Mouse (Mus musculus): ENCODE measurements around the gene Fars2. TPM values are rescaled to one million over a fixed set of nuclear protein-coding genes. Genes with fewer than 3 reads are reported as not detected.

Gene Fars2
- total and polyA plus RNA-seq, 2 experiments from 2014 or later, result 21.5 to 34.6 TPM

DNA sequence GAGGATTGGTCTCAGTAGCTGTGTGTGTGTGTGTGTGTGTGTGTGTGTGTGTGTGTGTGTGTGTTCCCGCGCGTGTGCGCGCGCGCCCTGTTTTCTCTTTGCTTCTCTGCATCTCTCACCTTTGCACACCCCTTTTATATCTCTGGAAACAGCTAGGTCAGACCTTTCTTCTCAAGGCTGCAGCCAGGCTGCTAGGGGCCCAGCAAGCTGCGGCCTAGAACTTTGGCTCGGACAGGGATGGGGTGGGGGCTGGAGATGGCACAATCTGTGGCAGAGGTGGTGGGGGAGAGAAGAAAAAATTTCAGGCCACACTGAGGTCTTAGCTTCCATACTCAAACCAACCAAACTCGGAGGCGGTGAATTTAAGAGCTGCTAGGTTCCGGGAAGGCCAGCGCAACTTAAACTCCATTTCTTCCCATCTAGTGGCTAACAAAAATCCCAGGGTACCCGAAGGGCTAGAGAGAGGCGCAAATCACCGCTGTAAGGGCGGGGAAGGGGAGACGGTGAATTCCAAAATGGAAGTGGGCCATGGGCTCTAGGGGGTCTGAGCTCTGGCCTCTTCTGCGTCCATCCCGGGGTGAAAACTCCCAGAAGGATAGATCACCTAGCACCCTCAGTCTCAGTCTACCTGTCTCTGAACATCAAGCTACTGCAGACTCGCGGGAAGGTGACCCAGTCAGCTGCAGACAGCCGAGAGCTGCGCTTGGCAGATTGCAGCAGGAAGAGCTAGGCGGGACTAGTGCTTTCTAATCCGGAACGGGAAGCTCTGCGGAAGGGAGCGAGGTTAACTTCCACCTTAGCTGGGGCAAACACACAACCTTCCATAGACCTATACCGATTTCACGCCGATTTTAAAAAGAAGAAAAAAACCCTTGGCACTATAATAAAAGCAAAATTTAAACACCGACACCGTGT lies 614.1 kb downstream of the Fars2 start:
- H3K27me3 ChIP-seq (ENCODE audit: insufficient read depth, low read length), result peaks cover 26% of the 10 kb centered on the region
- no peaks in the 10 kb centered on the region for H3K9me3 ChIP-seq (ENCODE audit: low read length)
- ATAC-seq, result no peak
- TF ChIP-seq CTCF (IDR thresholded peaks at IDR 0.05; ENCODE audit: low read depth), result no peak
- no peaks in the 10 kb centered on the region for H3K4me1 ChIP-seq (ENCODE audit: insufficient read depth, low read length)
- DNase-seq (ENCODE audit: low spot score), result peak; percentile 65
- peak overlapping the region; percentile 63 for H3K9ac ChIP-seq (replicated peaks; ENCODE audit: low read length)
- peak overlapping the region; percentile 59 for H3K4me2 ChIP-seq (ENCODE audit: low read depth, low read length)
- peak overlapping the region; percentile 47 for H3K4me3 ChIP-seq (ENCODE audit: low read length)
- 3% methylated on average over 34 of the region's 34 CpGs for WGBS
- no peaks in the 10 kb centered on the region for H3K36me3 ChIP-seq (ENCODE audit: insufficient read depth, low read length)
- H3K27ac ChIP-seq, result peak overlapping the region; percentile 92

DNA sequence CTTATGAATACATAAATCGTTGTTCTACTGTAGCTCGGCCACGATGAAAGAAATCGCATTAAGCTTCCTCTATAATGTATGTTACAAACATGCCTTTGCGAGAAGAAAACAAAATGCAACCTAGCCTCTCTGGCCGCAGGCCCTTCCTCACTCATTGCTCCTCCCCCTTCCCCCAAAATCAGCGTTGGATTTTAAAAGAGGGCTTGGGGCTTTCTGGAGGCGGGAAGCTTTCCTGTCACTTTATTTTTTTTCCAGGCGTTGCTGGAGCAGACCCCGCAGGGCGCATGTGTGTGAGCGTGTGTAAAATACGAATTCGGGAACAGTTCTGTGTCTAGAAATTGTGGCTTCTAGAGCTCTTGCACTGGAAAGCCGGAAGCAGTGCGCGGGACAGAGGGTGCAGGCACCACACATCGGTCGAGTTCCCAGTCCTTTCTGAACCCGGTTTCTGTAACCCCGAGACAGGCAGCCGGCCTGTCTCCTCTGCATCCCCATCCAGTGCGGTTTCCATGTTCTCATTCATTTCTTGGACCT lies 614.8 kb downstream of the Fars2 start:
- ATAC-seq, result no peak

DNA sequence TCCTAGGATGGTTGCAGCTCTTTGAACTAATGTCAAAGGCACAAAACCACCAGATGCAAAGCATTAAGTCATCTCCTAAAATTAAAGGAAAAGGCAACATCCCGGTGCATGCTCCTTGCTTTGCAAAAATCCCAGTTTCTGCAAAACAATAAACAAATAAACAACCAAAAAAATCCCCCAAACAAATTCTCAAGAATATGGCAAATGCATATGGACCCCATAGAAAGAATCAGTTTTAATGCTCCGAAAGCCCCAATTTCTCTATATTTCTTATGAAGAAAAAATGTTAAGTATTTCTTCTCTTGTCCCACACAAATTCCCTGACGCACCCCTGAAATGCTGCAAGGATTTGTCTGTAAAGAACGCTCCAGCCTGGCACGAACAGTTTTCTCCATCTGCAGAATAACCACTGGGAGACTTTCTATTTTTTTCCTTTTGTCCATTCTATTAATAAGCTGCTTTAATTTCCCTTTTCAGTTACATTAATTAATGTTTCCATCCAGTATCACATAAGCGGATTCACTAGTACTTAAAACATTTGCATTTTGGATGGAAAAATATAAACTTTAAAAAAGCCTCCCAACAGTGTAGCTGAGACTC lies 615.8 kb downstream of the Fars2 start:
- no peak for TF ChIP-seq CTCF (IDR thresholded peaks at IDR 0.05; ENCODE audit: low read depth)
- Histone ChIP-seq H3K4me3 (ENCODE audit: low read length) (peak overlapping the region; percentile 47), H3K4me1 (ENCODE audit: insufficient read depth, low read length) (no peaks in the 10 kb centered on the region), H3K9ac (replicated peaks; ENCODE audit: low read length) (peak overlapping the region; percentile 63), H3K27ac (peak overlapping the region; percentile 92), H3K4me2 (ENCODE audit: low read depth, low read length) (peak overlapping the region; percentile 59), H3K9me3 (ENCODE audit: low read length) (no peaks in the 10 kb centered on the region), H3K27me3 (ENCODE audit: insufficient read depth, low read length) (peaks cover 26% of the 10 kb centered on the region), H3K36me3 (ENCODE audit: insufficient read depth, low read length) (no peaks in the 10 kb centered on the region)
- ATAC-seq (no peak), DNase-seq (ENCODE audit: low spot score) (peak; percentile 27)
- 4% methylated on average over 6 of the region's 6 CpGs for WGBS

More for the DNA sequence above, 614.8 kb downstream of the Fars2 start:
- no peak for TF ChIP-seq CTCF (IDR thresholded peaks at IDR 0.05; ENCODE audit: low read depth)
- Histone ChIP-seq H3K4me2 (ENCODE audit: low read depth, low read length) (peak overlapping the region; percentile 59), H3K9ac (replicated peaks; ENCODE audit: low read length) (peak overlapping the region; percentile 63), H3K27ac (peak overlapping the region; percentile 92), H3K4me3 (ENCODE audit: low read length) (peak overlapping the region; percentile 47), H3K4me1 (ENCODE audit: insufficient read depth, low read length) (no peaks in the 10 kb centered on the region), H3K27me3 (ENCODE audit: insufficient read depth, low read length) (peaks cover 26% of the 10 kb centered on the region), H3K36me3 (ENCODE audit: insufficient read depth, low read length) (no peaks in the 10 kb centered on the region), H3K9me3 (ENCODE audit: low read length) (no peaks in the 10 kb centered on the region)
- WGBS, result under 1% methylated on average over 23 of the region's 23 CpGs
- peak; percentile 52 for DNase-seq (ENCODE audit: low spot score)

DNA sequence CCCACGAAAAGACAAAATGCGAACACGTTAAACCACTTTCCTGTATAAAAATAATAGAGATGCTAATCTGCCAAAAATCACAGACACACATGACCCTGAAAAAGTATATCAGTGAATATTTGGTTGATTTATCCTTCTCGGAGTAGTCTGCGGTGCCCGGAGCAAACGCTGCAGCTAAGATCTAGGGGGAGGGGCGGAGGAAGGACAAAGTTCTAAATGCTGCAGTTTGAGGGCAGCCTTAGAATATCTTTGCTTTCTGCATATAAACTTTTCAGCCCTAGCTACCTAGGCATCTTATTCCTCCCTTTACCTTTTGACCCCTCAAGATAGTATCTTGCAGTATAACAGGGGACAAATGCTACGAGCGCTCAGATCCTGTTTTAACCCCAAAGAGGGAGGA lies 616.4 kb downstream of the Fars2 start:
- peak; percentile 57 for DNase-seq (ENCODE audit: low spot score)
- H3K27ac ChIP-seq, result peak overlapping the region; percentile 92
- no peaks in the 10 kb centered on the region for H3K9me3 ChIP-seq (ENCODE audit: low read length)
- H3K4me3 ChIP-seq (ENCODE audit: low read length), result peak overlapping the region; percentile 47
- peak overlapping the region; percentile 63 for H3K9ac ChIP-seq (replicated peaks; ENCODE audit: low read length)
- WGBS, result 3% methylated on average over 10 of the region's 10 CpGs
- no peaks in the 10 kb centered on the region for H3K4me1 ChIP-seq (ENCODE audit: insufficient read depth, low read length)
- H3K27me3 ChIP-seq (ENCODE audit: insufficient read depth, low read length), result peaks cover 21% of the 10 kb centered on the region
- H3K36me3 ChIP-seq (ENCODE audit: insufficient read depth, low read length), result no peaks in the 10 kb centered on the region
- no peak for TF ChIP-seq CTCF (IDR thresholded peaks at IDR 0.05; ENCODE audit: low read depth)
- ATAC-seq, result no peak
- H3K4me2 ChIP-seq (ENCODE audit: low read depth, low read length), result peak overlapping the region; percentile 59

DNA sequence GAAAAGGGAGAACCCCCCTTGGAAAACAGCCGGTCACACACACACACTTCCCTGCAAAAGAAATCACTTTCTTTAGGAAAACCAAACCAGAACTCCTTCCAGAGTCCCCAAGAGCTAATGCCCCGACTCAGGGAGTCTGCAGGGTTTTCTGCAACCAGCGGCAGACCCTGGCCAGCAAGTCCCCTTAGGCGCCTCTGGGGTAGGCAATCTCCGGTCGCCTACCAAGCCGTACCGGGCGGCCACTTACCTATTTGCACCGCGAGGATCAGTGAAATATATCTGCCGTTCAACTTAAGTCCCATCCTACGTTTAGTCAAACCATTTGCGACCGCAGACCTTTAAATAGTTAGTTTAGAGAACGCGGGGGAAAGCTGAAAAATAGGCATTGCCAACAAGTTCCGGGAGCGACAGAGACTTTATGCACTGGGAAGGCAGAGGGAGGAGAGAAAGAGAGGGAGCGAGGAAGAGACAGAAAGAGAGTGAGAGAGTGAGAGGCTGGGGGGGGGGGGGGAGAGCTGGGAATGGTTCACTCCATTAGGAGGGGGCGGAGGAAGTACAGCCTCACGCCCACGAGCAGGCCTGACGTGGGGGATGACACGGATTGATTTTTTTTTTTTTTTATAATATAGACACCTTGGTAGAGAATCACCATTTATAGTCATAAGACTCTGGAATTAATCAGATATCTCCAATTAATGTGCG lies 616.9 kb downstream of the Fars2 start:
- Histone ChIP-seq H3K4me1 (ENCODE audit: insufficient read depth, low read length) (no peaks in the 10 kb centered on the region), H3K27ac (peak overlapping the region; percentile 92), H3K36me3 (ENCODE audit: insufficient read depth, low read length) (no peaks in the 10 kb centered on the region), H3K4me2 (ENCODE audit: low read depth, low read length) (peak overlapping the region; percentile 59), H3K4me3 (ENCODE audit: low read length) (peak overlapping the region; percentile 47), H3K9ac (replicated peaks; ENCODE audit: low read length) (peak overlapping the region; percentile 63), H3K27me3 (ENCODE audit: insufficient read depth, low read length) (peaks cover 15% of the 10 kb centered on the region), H3K9me3 (ENCODE audit: low read length) (no peaks in the 10 kb centered on the region)
- 2% methylated on average over 26 of the region's 26 CpGs for WGBS
- peak; percentile 57 for DNase-seq (ENCODE audit: low spot score)
- peak; percentile 24; the same call in 1 of the 2 replicates for ATAC-seq
- no peak for TF ChIP-seq CTCF (IDR thresholded peaks at IDR 0.05; ENCODE audit: low read depth)

All from hindbrain, postnatal 0 days (tissue).